In the genomic region with DNA sequence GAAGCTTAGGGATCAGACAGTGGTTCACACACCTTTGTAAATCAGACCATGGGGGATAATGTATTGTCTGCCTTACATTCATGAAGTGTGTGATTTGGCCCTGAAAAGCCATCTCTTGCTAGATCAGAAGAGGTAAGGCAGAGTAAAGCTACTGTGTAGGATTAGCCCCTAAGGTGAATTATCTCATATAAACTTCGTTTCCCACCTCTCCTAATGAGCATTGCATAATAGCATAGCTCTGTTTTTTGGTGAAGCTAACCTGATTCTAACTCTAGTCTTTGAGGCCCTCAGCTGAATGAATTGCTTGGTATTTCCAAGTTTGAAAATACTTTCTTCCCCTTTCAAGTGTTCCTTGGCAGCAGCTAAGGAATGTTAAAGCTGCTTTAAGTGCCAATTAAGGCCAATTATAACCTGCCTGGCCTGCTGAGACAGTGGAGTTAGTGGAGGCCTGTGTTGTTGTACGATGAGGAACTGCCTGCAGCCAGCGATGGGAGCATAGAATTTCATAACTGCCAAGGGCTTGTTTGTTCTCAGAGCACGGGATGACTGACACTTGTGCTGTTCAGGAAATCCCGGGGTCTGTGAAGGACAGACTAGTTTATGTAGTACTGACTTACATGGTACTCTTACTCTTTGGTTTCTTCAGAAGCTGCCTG, we compare ENCODE assay signal across 8 mouse cellular contexts. TPM values are rescaled to one million over a fixed set of nuclear protein-coding genes. Genes with fewer than 3 reads are reported as not detected.
DNase-seq lines count a peak whose midpoint lies in the region; ATAC-seq and TF ChIP-seq lines count a peak whose summit lies in the region.

No protein-coding gene starts in this region.

- no peak overlapping the region for H3K4me3 ChIP-seq in kidney, adult 2 months (ENCODE audit: insufficient read depth, low read depth, low read length)
- H3K4me3 ChIP-seq in embryonic facial prominence, embryonic 11.5 days (ENCODE audit: low read depth, low read length): no peak overlapping the region
- no peak overlapping the region for H3K4me3 ChIP-seq in limb, embryonic 12.5 days (replicated peaks)
- no peak overlapping the region for H3K4me3 ChIP-seq in midbrain, embryonic 16.5 days (ENCODE audit: low read depth, low read length)

- 17% methylated on average over 5 of the region's 5 CpGs for WGBS in kidney, adult 2 months
- WGBS in embryonic facial prominence, embryonic 11.5 days: 14% methylated on average over 5 of the region's 5 CpGs
- WGBS in limb, embryonic 12.5 days: 22% methylated on average over 5 of the region's 5 CpGs
- WGBS in midbrain, embryonic 16.5 days: 5% methylated on average over 5 of the region's 5 CpGs

- ATAC-seq in embryonic facial prominence, embryonic 11.5 days (replicated peaks; ENCODE audit: insufficient number of reproducible peaks, low FRiP score, low TSS enrichment, low read depth): peak; percentile 54
- peak; percentile 53; the same call in 1 of the 2 replicates for ATAC-seq in limb, embryonic 12.5 days (ENCODE audit: insufficient number of reproducible peaks, insufficient read depth, low FRiP score, low TSS enrichment, low read depth)
- ATAC-seq in midbrain, embryonic 16.5 days: no peak
- no peak for ATAC-seq in erythroblast, adult 5-6 weeks (replicated peaks; ENCODE audit: low FRiP score, poor library complexity, severe bottlenecking)

- no peak overlapping the region for H3K9ac ChIP-seq in embryonic facial prominence, embryonic 11.5 days (replicated peaks; ENCODE audit: low read length)
- H3K9ac ChIP-seq in limb, embryonic 12.5 days (replicated peaks): no peak overlapping the region
- no peak overlapping the region for H3K9ac ChIP-seq in midbrain, embryonic 16.5 days (ENCODE audit: low read depth, low read length)

- DNase-seq in kidney, adult 2 months: peak; percentile 29
- DNase-seq in kidney, adult 18-20 months: no peak
- peak; percentile 58 for DNase-seq in embryonic facial prominence, embryonic 11.5 days (ENCODE audit: low spot score)
- no peak for DNase-seq in cerebellum, adult 18-20 months
- DNase-seq in B cell, adult 2 months: no peak

- peaks cover 46% of the 10 kb centered on the region for H3K4me1 ChIP-seq in kidney, adult 2 months (ENCODE audit: control insufficient read depth, insufficient read depth, low read length)
- H3K4me1 ChIP-seq in embryonic facial prominence, embryonic 11.5 days (ENCODE audit: control insufficient read depth, insufficient read depth, low read length): 0 out of 2 replicates have a peak, but pooled peaks cover 2% of the 10 kb centered on the region
- H3K4me1 ChIP-seq in limb, embryonic 12.5 days (replicated peaks): peaks cover 38% of the 10 kb centered on the region
- peaks cover 15% of the 10 kb centered on the region for H3K4me1 ChIP-seq in midbrain, embryonic 16.5 days (ENCODE audit: control insufficient read depth, insufficient read depth, low read length)

- H3K36me3 ChIP-seq in kidney, adult 2 months (ENCODE audit: control insufficient read depth, insufficient read depth, low read length): no peaks in the 10 kb centered on the region; the same call in 1 of the 2 replicates
- H3K36me3 ChIP-seq in embryonic facial prominence, embryonic 11.5 days (replicated peaks; ENCODE audit: control insufficient read depth, insufficient read depth, low read depth, low read length): no peaks in the 10 kb centered on the region
- no peaks in the 10 kb centered on the region for H3K36me3 ChIP-seq in limb, embryonic 12.5 days
- H3K36me3 ChIP-seq in midbrain, embryonic 16.5 days (ENCODE audit: control insufficient read depth, insufficient read depth, low read length): no peaks in the 10 kb centered on the region

- H3K27ac ChIP-seq in kidney, adult 2 months (ENCODE audit: insufficient read depth, low read depth, low read length): peak overlapping the region; percentile 56
- peak overlapping the region; percentile 28; the same call in 1 of the 2 replicates for H3K27ac ChIP-seq in embryonic facial prominence, embryonic 11.5 days (replicated peaks; ENCODE audit: low read depth, low read length)
- peak overlapping the region; percentile 67 for H3K27ac ChIP-seq in limb, embryonic 12.5 days
- H3K27ac ChIP-seq in midbrain, embryonic 16.5 days (ENCODE audit: low read length): peak overlapping the region; percentile 28; the same call in 1 of the 2 replicates

- no peaks in the 10 kb centered on the region for H3K27me3 ChIP-seq in kidney, adult 2 months (replicated peaks; ENCODE audit: control insufficient read depth, insufficient read depth, low read length)
- H3K27me3 ChIP-seq in embryonic facial prominence, embryonic 11.5 days (ENCODE audit: control insufficient read depth, insufficient read depth, low read length): no peaks in the 10 kb centered on the region
- no peaks in the 10 kb centered on the region for H3K27me3 ChIP-seq in limb, embryonic 12.5 days
- H3K27me3 ChIP-seq in midbrain, embryonic 16.5 days (ENCODE audit: control insufficient read depth, insufficient read depth, low read depth, low read length): no peaks in the 10 kb centered on the region

- no peak for TF ChIP-seq POLR2A in kidney, adult 2 months (IDR thresholded peaks at IDR 0.05; ENCODE audit: low read depth, low read length)

- no peak for TF ChIP-seq CTCF in kidney, adult 2 months (conservative IDR thresholded peaks at IDR 0.05; ENCODE audit: insufficient read depth, insufficient read length, low read depth, low read length)

- H3K9me3 ChIP-seq in embryonic facial prominence, embryonic 11.5 days (replicated peaks; ENCODE audit: control insufficient read depth, low read length): no peaks in the 10 kb centered on the region
- H3K9me3 ChIP-seq in limb, embryonic 12.5 days: no peaks in the 10 kb centered on the region
- no peaks in the 10 kb centered on the region for H3K9me3 ChIP-seq in midbrain, embryonic 16.5 days (replicated peaks; ENCODE audit: control insufficient read depth, low read length, poor library complexity, severe bottlenecking)

- H3K4me2 ChIP-seq in embryonic facial prominence, embryonic 11.5 days (ENCODE audit: low read depth, low read length): no peak overlapping the region
- no peak overlapping the region for H3K4me2 ChIP-seq in limb, embryonic 12.5 days
- no peak overlapping the region for H3K4me2 ChIP-seq in midbrain, embryonic 16.5 days (ENCODE audit: low read length)

RNA-seq across cellular contexts. Expression of gene Psmd6, which starts 56.2 kb away (rescaled TPM):
- 30.1 and 40.4 TPM in 2 replicates for polyA plus RNA-seq in kidney, adult 2 months (2012; rRNA removed)
- 323 and 324 TPM in 2 replicates for polyA plus RNA-seq in embryonic facial prominence, embryonic 11.5 days (2014; fragmentation: Nextera tagmentation; extraction: Ambion mirVana)
- polyA plus RNA-seq in limb, embryonic 12.5 days (2016; fragmentation: Nextera tagmentation; extraction: Ambion mirVana): 275 TPM in 2 replicates
- 250 and 259 TPM in 2 replicates for polyA plus RNA-seq in midbrain, embryonic 16.5 days (2015; fragmentation: Nextera tagmentation; extraction: Ambion mirVana)
- 72.7 and 97.2 TPM in 2 replicates for total RNA-seq in erythroblast, adult 5-6 weeks (2015; ENCODE audit: low replicate concordance)
- total RNA-seq in erythroblast, adult 5-6 weeks (2017; ENCODE audit: low replicate concordance): 111 and 119 TPM in 2 replicates

Comparison
In these comparisons a context has a peak if more than half of its experiments do, and no peak if none do; other contexts are left out.
1. DNase-seq: peak in kidney, adult 2 months (single experiment) and embryonic facial prominence, embryonic 11.5 days (single experiment); none in kidney, adult 18-20 months (single experiment), cerebellum, adult 18-20 months (0 of 2) and B cell, adult 2 months (0 of 2).
2. ATAC-seq: peak in embryonic facial prominence, embryonic 11.5 days (single experiment) and limb, embryonic 12.5 days (single experiment); none in midbrain, embryonic 16.5 days (single experiment) and erythroblast, adult 5-6 weeks (single experiment).
3. Peak in every context shown above with its lines, with median percentiles within 50 percentile points of each other: H3K27ac ChIP-seq.